Mouse (Mus musculus): Measurements from ENCODE around the gene Shisa4.

GRCm38 (mm10) chr1:135367005-135367404, 8.0 kb downstream of the Shisa4 start:
- TF ChIP-seq POLR2A (IDR thresholded peaks at IDR 0.05; ENCODE audit: borderline replicate concordance, low read depth, low read length) (no peak), CTCF (IDR thresholded peaks at IDR 0.05; ENCODE audit: low read depth, low read length) (no peak)

Data from bone marrow macrophage, adult 2 months (primary cell).